Mouse (Mus musculus) c-Kit-positive CD71-positive TER-119-negative erythroid progenitor cells, embryonic 14.5 days (primary cell): ENCODE measurements around the gene Ywhab.
A peak's percentile ranks its signal among the peaks of the same experiment; 100 is the strongest.

Experiments
- DNase-seq: peaks from one replicate; pipeline ENCODE4 v3.0.0-alpha.2; 2013; ENCODE audit warnings: low read depth

Gene Ywhab

DNA sequence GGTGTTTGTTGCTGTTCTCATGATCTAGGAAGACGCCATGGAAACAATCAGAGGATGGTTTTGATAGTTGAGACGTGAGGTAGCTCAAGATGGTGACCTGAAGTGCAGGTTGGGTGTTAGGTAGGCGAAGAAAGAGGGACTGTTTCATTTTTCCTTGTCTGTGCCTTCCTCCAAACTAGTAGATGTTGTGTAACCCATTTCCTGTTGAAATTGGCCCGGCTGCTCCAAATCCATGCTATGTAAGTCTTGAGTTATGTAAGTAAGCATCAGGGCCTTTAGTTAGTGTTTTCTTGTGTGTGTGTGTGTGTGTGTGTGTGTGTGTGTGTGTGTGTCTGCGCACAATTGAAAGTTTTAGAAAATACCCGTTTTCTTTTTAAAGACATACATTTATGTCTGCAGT, 14.5 kb downstream of the Ywhab start:
- DNase-seq: no peak

- DNase-seq: no peak
Observed at GRCm38 (mm10) chr2:164010496-164010895, 15.7 kb downstream of the Ywhab start.

DNA sequence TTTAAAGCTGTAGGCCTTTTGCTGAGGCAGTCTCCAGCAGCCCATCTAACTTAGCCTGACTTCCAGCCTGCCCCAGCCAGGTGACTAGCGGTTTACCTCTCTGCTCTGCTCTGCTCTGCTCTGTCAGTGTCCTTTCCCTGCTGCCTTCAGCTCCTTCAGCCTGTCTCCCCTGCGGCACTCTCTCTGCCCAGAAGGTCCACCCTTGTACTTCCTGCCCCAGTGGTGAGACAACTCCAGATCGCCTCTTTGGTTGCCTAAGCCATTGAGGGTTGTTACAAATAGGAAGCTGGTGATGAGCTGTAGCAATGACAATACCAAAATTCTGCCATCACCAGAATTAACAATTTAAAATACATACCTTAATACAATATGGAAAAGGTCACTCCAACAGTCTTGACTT, 16.2 kb downstream of the Ywhab start:
- DNase-seq: no peak

- no peak for DNase-seq
Observed at GRCm38 (mm10) chr2:164015304-164015703, 20.5 kb downstream of the Ywhab start.

- DNase-seq: no peak
Observed at GRCm38 (mm10) chr2:164018910-164019309, 24.1 kb downstream of the Ywhab start.

DNA sequence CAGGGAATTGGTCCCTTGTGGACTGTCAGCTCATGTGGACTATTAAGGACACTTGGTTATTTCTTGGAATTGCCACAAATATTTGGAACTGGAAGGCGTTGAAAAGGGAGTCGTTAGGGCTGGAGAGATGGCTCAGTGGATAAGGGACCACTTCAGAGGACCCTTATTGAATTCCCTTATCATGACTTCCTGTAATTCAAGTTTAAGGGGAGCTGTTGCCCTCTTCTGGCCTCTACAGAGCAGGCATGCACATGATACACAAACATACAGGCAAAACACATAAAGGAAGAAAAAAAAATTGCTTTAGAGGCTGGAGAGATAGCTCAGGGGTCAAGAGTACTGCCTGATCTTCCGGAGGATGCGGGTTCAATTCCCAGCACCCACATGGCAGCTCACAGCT, 25.2 kb downstream of the Ywhab start:
- DNase-seq: no peak

DNA sequence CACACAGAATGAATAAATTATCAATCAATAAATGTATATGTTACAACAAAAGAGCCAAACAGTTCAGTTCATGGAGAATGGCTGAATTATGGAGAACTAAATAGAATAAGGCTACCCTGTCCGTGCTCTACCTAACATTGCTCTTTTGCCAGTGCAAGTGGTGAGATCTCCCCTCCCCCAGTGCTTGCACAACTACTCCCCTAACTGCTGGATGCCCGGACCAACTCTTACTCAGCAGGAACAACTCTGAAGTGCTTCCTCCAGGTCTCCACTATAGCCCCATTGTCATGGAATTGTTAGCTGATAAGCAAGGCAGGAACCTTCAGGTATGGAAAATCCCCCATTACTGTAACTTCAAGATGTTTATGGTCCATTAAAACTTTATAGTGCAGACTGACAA, 27.3 kb downstream of the Ywhab start:
- DNase-seq: no peak

- no peak for DNase-seq
Observed at GRCm38 (mm10) chr2:164025150-164025549, 30.4 kb downstream of the Ywhab start, which contains the start of gene Pabpc1l. TSS of gene Pabpc1l (plus strand) at chr2:164025450.

GRCm38 (mm10) chr2:164031147-164031546, 36.4 kb downstream of the Ywhab start:
- no peak for DNase-seq

DNA sequence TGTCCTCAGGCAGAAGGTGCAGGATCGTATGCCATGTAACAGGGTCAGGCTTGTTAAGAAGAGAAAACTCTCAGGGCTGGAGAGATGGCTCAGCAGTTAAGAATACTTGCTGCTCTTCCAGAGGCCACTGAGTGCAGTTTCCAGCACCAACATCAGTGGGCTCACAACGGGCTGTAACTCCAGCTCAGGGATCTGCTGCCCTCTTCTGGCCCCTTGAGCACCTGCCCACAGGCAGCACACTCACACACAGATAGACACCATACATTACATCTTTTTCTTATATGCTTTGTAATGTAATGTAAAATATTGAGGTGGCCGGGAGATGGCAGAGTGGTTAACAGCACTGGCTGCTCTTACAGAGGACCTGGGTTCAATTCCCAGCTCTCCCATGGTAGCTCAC, 38.2 kb downstream of the Ywhab start:
- DNase-seq: no peak

DNA sequence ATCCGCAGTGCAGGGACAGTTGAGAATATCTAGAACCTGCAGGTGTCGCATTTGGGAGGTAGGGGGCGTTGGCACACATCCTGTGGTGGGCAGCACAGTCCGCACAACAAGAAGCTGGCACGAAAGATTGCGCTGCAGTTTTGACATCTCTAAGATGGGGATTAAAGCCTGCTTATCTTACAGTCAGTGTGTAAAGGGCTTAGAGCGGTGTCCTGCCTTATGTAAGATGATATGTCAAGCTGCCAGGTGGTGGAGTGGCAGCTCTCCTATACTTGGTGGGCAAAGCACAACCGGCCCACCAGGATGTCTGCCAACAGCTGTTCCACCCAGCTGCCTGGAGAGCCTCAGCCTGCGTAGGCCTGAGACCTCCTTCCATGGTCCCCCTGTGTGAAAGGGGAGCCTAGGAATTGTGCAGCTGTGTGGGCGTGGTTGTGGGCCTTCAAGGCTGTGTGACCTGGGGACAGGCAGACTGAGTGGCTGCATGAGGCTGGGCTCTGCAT, 41.8 kb downstream of the Ywhab start:
- DNase-seq: peak; percentile 25

DNA sequence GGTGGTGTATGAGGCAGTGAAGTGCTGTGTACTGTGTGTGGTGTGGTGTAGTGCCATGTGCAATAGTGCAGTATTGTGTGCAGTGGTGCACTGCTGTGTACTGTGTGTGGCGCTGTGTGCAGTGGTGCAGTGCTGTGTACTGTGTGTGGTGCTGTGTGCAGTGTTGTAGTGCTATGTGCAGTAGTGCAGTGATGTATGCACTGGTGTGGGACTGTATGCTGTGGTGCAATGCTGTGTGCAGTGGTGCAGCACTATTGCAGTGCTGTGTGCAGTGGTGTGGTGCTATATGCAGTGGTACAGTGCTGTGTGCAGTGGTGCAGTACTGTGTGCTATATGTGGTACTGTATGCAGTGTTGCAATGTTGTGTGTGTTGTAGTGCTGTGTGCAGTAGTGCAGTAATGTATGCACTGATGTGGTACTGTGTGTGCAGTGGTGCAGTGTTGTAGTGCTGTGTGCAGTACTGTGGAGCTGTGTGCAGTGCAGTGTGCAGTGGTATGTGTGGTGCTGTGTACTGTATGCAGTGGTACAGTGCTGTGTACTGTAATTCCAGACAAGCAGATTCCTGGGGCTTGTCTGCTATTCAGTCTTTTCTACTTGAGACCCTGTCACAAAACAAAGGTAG, 43.8 kb downstream of the Ywhab start:
- DNase-seq: no peak

DNA sequence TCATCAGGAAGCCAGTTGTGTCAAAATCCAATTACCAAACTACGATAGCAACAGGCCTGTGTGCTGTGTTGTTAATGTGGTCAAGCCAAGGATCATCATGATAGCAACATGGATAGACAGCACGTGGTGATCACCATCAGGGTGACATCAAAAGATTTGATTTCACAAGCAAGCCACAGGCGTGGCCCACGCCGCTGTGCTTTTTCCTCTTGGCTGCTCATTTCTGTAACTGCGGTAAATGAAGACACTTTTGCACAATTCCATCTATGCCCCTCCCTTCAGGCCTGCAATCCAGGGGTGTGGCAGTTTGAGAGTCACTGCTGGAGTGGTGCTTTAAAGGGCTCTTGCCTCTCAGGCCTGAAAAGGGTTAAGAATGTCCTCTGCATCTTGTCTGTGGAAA, 46.2 kb downstream of the Ywhab start:
- DNase-seq: no peak

DNA sequence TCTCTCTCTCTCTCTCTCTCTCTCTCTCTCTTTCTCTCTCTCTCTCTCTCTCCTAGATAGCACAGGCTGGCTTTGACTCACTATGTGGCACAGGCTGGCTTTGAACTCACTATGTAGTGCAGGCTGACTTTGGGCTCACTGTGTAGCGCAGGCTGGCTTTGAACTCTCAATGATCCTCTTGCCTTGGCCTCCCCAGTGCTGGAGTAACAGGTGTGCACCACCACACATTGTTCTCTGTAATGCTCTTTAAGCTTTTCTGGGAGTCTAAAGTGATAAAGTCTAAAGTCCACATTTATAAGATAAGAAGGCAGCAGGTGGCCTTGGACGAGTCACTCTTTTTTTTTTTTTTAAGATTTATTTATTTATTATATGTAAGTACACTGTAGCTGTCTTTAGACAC, 46.8 kb downstream of the Ywhab start:
- DNase-seq: no peak

DNA sequence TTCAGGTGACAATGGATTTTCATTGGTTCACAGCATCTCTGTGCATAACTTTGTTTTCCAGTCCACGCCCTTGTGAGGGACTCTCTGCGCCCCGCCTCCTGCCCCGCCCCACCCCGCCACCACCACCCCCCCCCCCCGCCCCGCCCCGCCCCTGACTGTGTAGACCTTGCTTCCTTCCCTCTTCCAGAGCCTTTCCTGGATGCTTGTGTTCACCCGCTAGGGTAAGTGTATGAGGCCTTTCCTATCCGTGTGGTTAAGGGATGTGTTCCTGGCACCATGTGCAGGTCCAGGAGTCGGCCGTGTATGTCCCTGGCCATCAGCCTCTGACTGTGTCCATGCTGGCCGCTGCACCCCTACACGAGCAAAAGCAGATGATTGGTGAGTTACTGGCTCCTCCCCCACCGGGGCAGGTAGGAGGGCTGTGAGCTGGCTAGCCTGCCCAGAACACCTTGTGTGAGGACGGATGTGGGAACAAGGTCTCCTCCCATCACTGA, 52.5 kb downstream of the Ywhab start:
- DNase-seq: no peak

GRCm38 (mm10) chr2:164053767-164054166, 59.0 kb downstream of the Ywhab start:
- no peak for DNase-seq

DNA sequence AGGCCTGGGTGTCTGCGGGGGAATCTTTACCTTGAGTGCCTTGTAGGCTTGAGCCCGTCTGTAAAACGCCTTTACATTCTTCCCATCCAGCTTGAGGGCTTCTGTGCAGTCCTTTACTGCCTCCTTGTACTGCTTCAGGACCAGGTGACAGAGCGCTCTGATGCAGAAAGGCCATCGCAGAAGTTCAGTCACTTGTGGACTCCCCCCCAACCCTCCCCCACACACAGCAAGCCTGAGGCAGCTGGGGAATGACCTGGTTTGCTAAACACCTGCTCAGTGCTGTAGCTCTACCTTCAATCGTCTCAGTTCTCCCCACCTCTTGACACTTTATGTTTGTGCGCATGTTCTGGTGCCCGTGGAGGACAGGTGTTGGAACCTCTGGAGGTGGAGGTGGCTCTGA, 59.9 kb downstream of the Ywhab start:
- DNase-seq: no peak

- no peak for DNase-seq
Observed at GRCm38 (mm10) chr2:164059634-164060235, 65.0 kb downstream of the Ywhab start.
